Mouse (Mus musculus): ENCODE results near the gene Mast4.

DNA sequence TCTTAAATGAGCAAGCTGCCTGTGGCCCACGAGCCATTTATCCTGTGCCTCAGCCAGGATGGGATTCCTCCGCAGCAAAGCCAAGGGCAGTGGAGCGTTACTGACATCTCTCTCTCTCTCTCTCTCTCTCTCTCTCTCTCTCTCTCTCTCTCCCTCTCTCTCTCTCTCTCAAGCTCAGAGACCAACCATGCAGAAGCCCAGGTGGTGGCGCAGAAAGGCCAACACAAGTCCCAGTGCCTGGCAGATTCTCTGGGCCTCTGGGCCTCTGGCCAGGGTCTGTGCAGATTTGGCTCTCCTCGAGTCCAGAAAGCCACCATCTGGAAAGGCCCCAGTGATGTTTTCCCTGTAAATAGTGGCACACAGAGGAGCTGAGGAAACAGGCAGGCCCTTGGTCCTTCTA, 220.0 kb downstream of the Mast4 start:
- TF ChIP-seq CTCF (IDR thresholded peaks at IDR 0.05; ENCODE audit: low read depth, low read length) (no peak), POLR2A (IDR thresholded peaks at IDR 0.05; ENCODE audit: borderline replicate concordance, low read depth, low read length) (no peak)
